Mouse (Mus musculus) E14TG2a.4 (cell line): ENCODE results near the gene Cfap99.

ENCODE experiments used
- CTCF ChIP-seq: conservative IDR thresholded peaks from 2 replicates; pipeline ENCODE4 v1.5.1; 2014; ENCODE audit warnings: low read length
- NANOG ChIP-seq: IDR thresholded peaks from 2 replicates; pipeline ENCODE4 v1.6.1; 2014; ENCODE audit warnings: borderline replicate concordance, low read length, mixed read lengths
- POU5F1 ChIP-seq: IDR thresholded peaks from 2 replicates; pipeline ENCODE4 v1.6.1; 2014; ENCODE audit warnings: low read length, borderline replicate concordance

DNA sequence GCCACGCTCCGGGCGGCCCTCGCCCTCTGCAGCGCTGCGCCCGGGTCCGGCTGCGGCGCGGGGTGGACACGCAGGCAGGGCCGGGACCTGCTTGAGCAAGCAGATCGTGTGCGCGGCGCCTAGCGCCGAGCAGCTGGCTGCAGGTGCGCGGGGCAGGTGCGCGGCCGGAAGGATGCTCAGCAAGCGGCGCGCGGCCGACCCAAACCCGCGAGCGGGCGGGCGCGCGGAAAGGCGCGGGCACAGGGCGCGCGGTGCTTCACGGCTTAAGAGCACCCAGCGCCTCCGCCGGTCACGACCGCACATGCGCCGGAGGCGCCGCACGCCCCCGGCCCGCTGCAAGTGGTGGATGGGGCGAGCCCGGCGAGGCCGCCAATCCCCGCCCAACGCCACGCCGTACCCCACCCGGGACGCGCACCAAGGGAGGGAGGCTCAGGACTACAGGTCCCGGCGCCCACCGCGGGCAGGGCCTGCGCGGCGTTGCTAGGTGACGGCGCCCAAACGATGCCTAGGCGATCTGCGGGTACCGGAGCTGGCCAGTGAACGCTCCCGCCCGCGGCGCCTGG lies at the start of gene Cfap99, which contains the start of gene Zfyve28:
- TF ChIP-seq CTCF: no peak
- TF ChIP-seq POU5F1: no peak
- TF ChIP-seq NANOG: no peak
